Mouse (Mus musculus): Measurements from ENCODE around the gene Ppt2.

The Ppt2 gene

DNA sequence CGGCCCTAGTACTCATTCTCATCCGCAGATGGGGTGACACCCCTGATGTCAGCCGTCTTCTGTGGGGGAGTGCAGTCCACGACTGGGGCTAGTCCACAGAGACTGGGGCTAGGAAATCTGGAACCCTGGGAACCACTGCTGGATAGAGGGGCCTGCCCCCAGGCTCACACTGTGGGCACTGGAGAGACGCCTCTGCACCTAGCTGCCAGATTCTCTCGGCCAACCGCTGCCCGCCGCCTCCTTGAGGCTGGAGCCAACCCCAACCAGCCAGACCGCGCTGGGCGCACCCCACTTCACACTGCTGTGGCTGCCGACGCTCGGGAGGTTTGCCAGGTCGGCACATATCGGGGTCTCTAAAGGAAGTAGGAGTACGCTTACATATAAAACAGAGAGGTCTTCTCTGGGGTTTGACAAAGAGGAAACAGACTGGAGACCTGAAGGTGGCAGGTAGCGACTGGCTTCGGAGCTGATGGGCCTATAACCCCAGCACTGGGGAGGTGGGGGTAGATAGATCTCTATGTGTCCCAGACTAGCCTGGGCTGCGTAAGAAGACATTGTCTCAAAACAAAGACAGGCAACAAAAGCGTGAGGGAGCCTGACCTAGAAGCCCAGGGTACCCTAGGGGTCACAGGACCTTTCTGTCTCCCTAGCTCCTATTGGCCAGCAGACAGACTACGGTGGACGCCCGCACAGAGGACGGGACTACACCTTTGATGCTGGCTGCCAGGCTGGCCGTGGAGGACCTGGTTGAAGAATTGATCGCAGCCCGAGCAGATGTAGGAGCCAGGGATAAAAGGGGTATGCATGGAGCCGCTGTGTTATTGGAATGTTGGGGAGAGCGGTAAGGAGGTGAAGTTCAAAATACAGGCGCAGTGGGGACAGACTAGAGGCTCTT, 42.2 kb downstream of the Ppt2 start:
- peak in 1 of 2 experiments; percentile 5 for DNase-seq

- no peak for DNase-seq
These were observed 43.2 kb downstream of the Ppt2 start for GRCm38 (mm10) chr17:34585121-34585520.

- DNase-seq: no peak
These were observed 44.5 kb downstream of the Ppt2 start for GRCm38 (mm10) chr17:34583819-34584218.

GRCm38 (mm10) chr17:34583397-34583796, 44.9 kb downstream of the Ppt2 start:
- peak in 1 of 2 experiments; percentile 4 for DNase-seq

GRCm38 (mm10) chr17:34582528-34582927, 45.8 kb downstream of the Ppt2 start:
- no peak for DNase-seq

GRCm38 (mm10) chr17:34578070-34578469, 50.2 kb downstream of the Ppt2 start:
- no peak for DNase-seq

GRCm38 (mm10) chr17:34576577-34576976, 51.7 kb downstream of the Ppt2 start:
- DNase-seq: no peak

GRCm38 (mm10) chr17:34572361-34572760, 55.9 kb downstream of the Ppt2 start:
- DNase-seq: no peak

GRCm38 (mm10) chr17:34571875-34572274, 56.4 kb downstream of the Ppt2 start:
- DNase-seq: no peak

GRCm38 (mm10) chr17:34569919-34570318, 58.4 kb downstream of the Ppt2 start:
- DNase-seq: no peak

DNA sequence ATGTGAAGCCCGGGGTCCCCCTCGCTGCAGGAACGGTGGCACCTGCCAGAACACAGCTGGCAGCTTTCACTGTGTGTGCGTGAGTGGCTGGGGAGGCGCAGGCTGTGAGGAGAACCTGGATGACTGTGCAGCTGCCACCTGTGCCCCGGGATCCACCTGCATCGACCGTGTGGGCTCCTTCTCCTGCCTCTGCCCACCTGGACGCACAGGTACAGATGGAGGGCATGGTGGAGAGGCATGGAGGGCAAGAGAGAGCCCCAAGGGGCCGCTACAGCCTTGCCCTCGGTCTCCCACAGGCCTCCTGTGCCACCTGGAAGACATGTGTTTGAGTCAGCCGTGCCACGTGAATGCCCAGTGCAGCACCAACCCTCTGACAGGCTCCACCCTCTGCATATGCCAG, 59.9 kb downstream of the Ppt2 start:
- DNase-seq: no peak

DNA sequence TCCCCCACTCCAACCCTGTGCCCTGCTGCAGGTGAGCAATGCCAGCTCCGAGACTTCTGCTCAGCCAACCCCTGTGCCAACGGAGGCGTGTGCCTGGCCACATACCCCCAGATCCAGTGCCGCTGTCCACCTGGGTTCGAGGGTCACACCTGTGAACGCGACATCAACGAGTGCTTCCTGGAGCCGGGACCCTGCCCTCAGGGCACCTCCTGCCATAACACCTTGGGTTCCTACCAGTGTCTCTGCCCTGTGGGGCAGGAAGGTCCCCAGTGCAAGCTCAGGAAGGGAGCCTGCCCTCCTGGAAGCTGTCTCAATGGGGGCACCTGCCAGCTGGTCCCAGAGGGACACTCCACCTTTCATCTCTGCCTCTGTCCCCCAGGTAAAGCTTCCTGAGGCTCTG, 61.0 kb downstream of the Ppt2 start:
- DNase-seq: no peak
